Mouse (Mus musculus) kidney, adult 2 months (tissue): ENCODE data around the gene Ntm.

Source experiments
- CTCF ChIP-seq: fragments of 200-500 bp; conservative IDR thresholded peaks from 2 replicates; pipeline ENCODE4 v1.5.1; 2011; ENCODE audit warnings: low read depth, mild to moderate bottlenecking, control low read depth, low read length, moderate library complexity, mixed read lengths; ENCODE audit not compliant: insufficient read depth, insufficient read length
- POLR2A ChIP-seq: fragments of 200-500 bp; IDR thresholded peaks from one replicate; pipeline ENCODE4 v1.6.1; 2011; ENCODE audit warnings: low read depth, low read length, control low read depth

DNA sequence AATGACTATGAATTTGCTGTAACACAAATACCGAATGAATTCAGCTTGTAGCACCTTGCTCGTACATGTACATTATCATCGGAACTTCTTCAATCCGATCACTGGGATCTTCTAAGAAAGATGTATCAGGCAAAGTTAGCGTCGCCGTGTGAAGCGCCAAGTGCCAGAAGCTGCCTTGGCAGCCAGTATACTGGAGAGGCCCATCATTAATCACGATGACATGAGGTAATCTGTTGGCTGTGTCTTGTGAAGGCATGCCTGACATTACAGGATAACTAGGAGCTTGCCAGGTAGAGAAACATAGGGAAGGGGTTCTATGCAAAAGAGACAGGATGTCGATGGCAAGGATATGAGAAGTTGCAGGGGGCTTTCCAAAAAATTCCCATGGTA, 376.6 kb downstream of the Ntm start:
- TF ChIP-seq CTCF = no peak
- TF ChIP-seq POLR2A = no peak
